Mouse (Mus musculus) CD4-positive, CD25-positive, alpha-beta regulatory T cell, adult 4 months (primary cell): ENCODE data around the gene Map3k20. TPM values are rescaled to one million over a fixed set of nuclear protein-coding genes. Genes with fewer than 3 reads are reported as not detected.

Experiments
- polyA plus RNA-seq, 2 experiments: library from polyadenylated mRNA; unstranded; fragments of 100-300 nt; shearing (Covaris generic); gene quantifications; one replicate each; pipeline ENCODE4 v1.2.1; 2017

Gene Map3k20
- polyA plus RNA-seq, 2 experiments from 2014 or later = 0.17 TPM; not detected in 1

Other genes starting within 250 kb of the Map3k20 start
- gene Cdca7, start 190.5 kb downstream of the Map3k20 start, polyA plus RNA-seq = 10 to 100 TPM; 30.9 to 39.3 TPM